Mouse (Mus musculus) hindbrain, embryonic 14.5 days (tissue): ENCODE data around the gene Wdr25. TPM values are rescaled to one million over a fixed set of nuclear protein-coding genes. Genes with fewer than 3 reads are reported as not detected.
A peak's percentile ranks its signal among the peaks of the same experiment; 100 is the strongest.

Source experiments
- ATAC-seq: fragments of 200-750 bp; cut with Nextera tagmentation; 2 replicates; pipeline ENCODE4 v1.8.0; 2017; ENCODE audit warnings: moderate number of reproducible peaks, mild to moderate bottlenecking, moderate TSS enrichment, moderate library complexity; ENCODE audit not compliant: low FRiP score
- DNase-seq: peaks from one replicate; pipeline ENCODE4 v3.0.0-alpha.2; 2015; ENCODE audit warnings: low spot score
- H3K27ac ChIP-seq: fragments of 300-500 bp; sonication (generic); 2 replicates; pipeline ENCODE4 v1.5.1; 2014; ENCODE audit warnings: mild to moderate bottlenecking, moderate library complexity
- H3K27me3 ChIP-seq: fragments of 300-500 bp; sonication (generic); 2 replicates; pipeline ENCODE4 v1.6.1; 2014; ENCODE audit warnings: mild to moderate bottlenecking, low read length, mixed read lengths; ENCODE audit not compliant: control insufficient read depth, insufficient read depth
- H3K36me3 ChIP-seq: fragments of 300-500 bp; sonication (generic); replicated peaks from 2 replicates; pipeline ENCODE4 v1.6.1; 2014; ENCODE audit not compliant: control insufficient read depth, insufficient read depth
- H3K4me1 ChIP-seq: fragments of 300-500 bp; sonication (generic); replicated peaks from 2 replicates; pipeline ENCODE4 v1.6.1; 2014; ENCODE audit warnings: antibody characterized with exemption, low read length, mixed read lengths; ENCODE audit not compliant: control insufficient read depth, insufficient read depth
- H3K4me2 ChIP-seq: fragments of 300-500 bp; sonication (generic); replicated peaks from 2 replicates; pipeline ENCODE4 v1.6.1; 2014; ENCODE audit warnings: mild to moderate bottlenecking, moderate library complexity
- H3K4me3 ChIP-seq: fragments of 300-500 bp; sonication (generic); replicated peaks from 2 replicates; pipeline ENCODE4 v1.5.1; 2014; ENCODE audit warnings: mild to moderate bottlenecking, low read length
- H3K9ac ChIP-seq: fragments of 300-500 bp; sonication (generic); 2 replicates; pipeline ENCODE4 v1.6.1; 2014
- H3K9me3 ChIP-seq: fragments of 300-500 bp; sonication (generic); 2 replicates; pipeline ENCODE4 v1.6.1; 2016; ENCODE audit warnings: low read length; ENCODE audit not compliant: control insufficient read depth
- WGBS: fragments of 180-500 bp; shearing (Covaris S2); extraction: QIAGEN DNeasy Blood & Tissue Kit; methylation state at CpG from one replicate; pipeline ENCODE4 v1.1.7; 2014; 5-methylcytosine and 5-hydroxymethylcytosine counted together
- polyA plus RNA-seq: library from polyadenylated mRNA; unstranded; fragments of >200 nt; fragmentation: Nextera tagmentation; extraction: Ambion mirVana; gene quantifications from 2 replicates; pipeline ENCODE4 v1.2.1, GENCODE M21; 2014

The Wdr25 gene
- polyA plus RNA-seq, 1 experiment from 2014 or later, result 4.0 TPM

DNA sequence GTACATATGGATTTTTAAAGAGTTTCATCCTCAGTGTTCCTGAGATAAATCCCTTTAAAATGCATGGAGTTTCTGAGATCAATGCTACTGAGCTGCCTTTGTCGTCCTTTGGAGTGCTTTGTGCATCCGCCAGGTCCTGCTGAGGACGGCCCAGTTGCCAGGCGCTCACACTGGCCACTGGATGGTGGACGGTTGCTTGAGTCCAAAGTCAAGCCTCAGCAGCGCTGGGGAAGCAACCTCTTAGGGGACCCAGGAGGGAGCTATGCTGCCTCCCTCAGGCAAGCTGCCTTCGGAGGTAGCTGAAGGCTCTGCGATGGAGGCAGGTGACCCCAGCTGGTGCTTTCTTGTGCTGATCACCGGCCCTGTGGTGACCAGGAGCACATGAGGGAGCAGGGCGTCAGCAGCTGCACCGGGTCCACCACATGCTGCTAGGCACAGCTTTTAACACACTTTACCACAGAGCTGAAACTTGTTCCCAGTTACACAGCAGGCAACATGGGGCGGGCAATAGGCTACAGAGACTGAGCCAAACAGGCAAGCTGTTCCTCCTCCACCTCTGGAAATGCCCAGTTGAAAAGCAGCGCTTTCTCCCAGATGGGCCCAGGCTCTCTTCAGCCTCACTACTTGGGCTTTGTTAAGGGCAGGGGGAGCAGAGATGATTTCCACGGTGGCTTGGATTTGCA lies 12.3 kb downstream of the Wdr25 start:
- H3K4me3 ChIP-seq, result no peak overlapping the region
- H3K4me2 ChIP-seq, result no peak overlapping the region
- H3K27ac ChIP-seq, result peak overlapping the region; percentile 61
- H3K36me3 ChIP-seq, result no peaks in the 10 kb centered on the region
- H3K9me3 ChIP-seq, result no peaks in the 10 kb centered on the region
- 12% methylated on average over 14 of the region's 14 CpGs for WGBS
- ATAC-seq (peak; percentile 15; the same call in 1 of the 2 replicates), DNase-seq (no peak)
- 0 out of 2 replicates have a peak overlapping the region, but pooled peaks have one; percentile 9 for H3K9ac ChIP-seq
- peaks cover 51% of the 10 kb centered on the region for H3K4me1 ChIP-seq
- H3K27me3 ChIP-seq, result no peaks in the 10 kb centered on the region

DNA sequence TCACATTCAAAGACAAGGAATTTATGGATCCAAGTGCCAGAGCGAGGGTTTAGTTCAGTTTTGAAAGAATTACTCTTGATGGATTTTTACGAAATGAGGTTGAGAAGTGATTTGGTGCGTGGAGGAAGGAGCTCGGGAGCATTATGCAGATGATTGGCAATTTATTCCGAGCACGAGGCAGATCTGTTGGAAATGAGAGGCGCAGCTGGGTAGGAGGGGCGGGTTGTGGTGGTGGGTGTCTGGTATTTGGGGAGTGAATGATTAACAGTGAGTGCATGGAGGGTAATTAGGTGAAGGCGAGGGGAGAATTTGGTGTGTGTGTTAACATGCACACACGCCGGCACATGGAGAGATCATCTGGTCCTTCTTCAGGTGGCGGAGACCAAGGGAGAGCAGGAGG lies 13.0 kb downstream of the Wdr25 start:
- 0 out of 2 replicates have a peak overlapping the region, but pooled peaks have one; percentile 15 for H3K4me2 ChIP-seq
- ATAC-seq (no peak), DNase-seq (no peak)
- WGBS, result 27% methylated on average over 12 of the region's 12 CpGs
- peaks cover 54% of the 10 kb centered on the region for H3K4me1 ChIP-seq
- H3K36me3 ChIP-seq, result no peaks in the 10 kb centered on the region
- H3K9ac ChIP-seq, result peak overlapping the region; percentile 9; the same call in 1 of the 2 replicates
- no peaks in the 10 kb centered on the region for H3K27me3 ChIP-seq
- no peaks in the 10 kb centered on the region for H3K9me3 ChIP-seq
- no peak overlapping the region for H3K4me3 ChIP-seq
- peak overlapping the region; percentile 61 for H3K27ac ChIP-seq

DNA sequence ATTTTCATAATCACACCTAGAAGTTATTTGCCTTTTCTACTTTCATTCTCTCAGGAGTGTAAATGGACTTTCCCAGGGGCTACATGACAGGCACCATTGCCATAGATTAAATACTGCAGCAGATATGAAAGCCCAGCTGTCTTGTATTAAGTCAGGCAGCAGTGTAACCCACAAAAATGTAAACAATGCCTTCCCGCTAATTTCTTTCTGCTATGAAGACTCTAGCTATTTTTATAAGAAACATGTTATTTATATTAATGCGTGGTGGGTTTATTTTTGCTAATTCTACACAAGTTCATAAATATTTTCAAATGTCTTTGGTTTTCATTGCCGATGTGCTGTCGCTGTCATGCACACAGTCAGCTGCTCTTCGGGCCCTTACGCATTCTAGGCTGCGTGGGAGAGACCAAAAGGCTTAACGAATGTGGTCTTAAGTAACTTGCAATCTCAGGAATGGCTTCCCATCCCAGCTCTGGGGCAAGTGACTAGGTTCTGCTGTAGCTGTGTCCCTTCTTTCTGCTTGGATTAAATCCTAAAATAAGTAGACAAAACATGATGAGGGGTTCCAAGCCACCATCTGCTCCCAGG lies 16.5 kb downstream of the Wdr25 start:
- ATAC-seq (no peak), DNase-seq (no peak)
- Histone ChIP-seq H3K9me3 (no peaks in the 10 kb centered on the region), H3K4me3 (no peak overlapping the region), H3K4me1 (peaks cover 61% of the 10 kb centered on the region), H3K9ac (no peak overlapping the region), H3K4me2 (no peak overlapping the region), H3K27ac (peak overlapping the region; percentile 44), H3K27me3 (no peaks in the 10 kb centered on the region), H3K36me3 (no peaks in the 10 kb centered on the region)
- 79% methylated on average over 8 of the region's 8 CpGs for WGBS

DNA sequence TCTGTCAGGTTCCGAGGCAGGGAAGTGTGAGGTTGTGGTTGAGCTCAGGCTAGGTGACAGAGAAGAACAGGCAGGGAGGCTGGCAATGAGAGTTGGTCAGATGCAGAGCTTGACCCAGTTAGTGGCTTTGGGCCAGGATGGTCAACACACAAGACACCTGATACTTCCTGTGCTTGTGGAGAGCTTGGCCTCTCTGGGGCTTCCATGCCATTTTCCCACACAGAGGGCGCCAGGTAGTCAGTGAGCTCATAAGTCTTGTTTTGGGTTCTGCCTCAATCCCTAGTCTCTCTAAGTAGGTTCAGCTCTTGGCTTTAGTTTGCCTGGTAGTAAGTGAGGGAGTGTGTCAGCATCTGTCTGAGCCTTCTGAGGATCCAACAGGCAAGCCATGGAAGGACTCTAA lies 19.0 kb downstream of the Wdr25 start:
- peaks cover 64% of the 10 kb centered on the region for H3K4me1 ChIP-seq
- DNase-seq, result no peak
- H3K4me2 ChIP-seq, result no peak overlapping the region
- no peaks in the 10 kb centered on the region for H3K9me3 ChIP-seq
- ATAC-seq, result no peak
- H3K9ac ChIP-seq, result no peak overlapping the region
- no peak overlapping the region for H3K4me3 ChIP-seq
- H3K27ac ChIP-seq, result no peak overlapping the region
- no peaks in the 10 kb centered on the region for H3K27me3 ChIP-seq
- WGBS, result 90% methylated on average over 2 of the region's 2 CpGs
- no peaks in the 10 kb centered on the region for H3K36me3 ChIP-seq

DNA sequence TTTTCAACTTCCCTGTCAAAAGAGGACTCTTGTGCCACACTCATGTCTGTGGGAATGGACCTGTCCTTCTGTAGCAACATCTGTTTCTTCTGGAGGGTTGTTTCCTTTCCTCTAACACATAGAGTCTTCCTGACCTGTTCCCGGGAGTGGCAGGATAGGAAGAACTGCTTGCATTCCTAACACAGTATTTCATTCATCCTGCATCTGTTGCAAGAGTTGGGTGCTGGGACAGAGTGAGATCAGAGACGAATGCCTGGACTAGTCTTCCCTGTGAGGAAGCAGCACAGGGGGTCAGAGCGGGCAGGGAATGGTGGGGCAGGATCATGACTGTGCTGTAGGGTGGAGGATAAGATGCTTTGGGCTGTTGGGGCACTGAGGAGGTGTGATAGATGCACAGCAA lies 20.8 kb downstream of the Wdr25 start:
- no peak overlapping the region for H3K4me3 ChIP-seq
- no peak overlapping the region for H3K27ac ChIP-seq
- 59% methylated on average over 3 of the region's 3 CpGs for WGBS
- H3K27me3 ChIP-seq, result no peaks in the 10 kb centered on the region
- H3K4me2 ChIP-seq, result no peak overlapping the region
- no peaks in the 10 kb centered on the region for H3K9me3 ChIP-seq
- ATAC-seq (no peak), DNase-seq (no peak)
- no peak overlapping the region for H3K9ac ChIP-seq
- H3K4me1 ChIP-seq, result peaks cover 68% of the 10 kb centered on the region
- H3K36me3 ChIP-seq, result no peaks in the 10 kb centered on the region

- Histone ChIP-seq H3K9ac (no peak overlapping the region), H3K9me3 (no peaks in the 10 kb centered on the region), H3K4me1 (peaks cover 66% of the 10 kb centered on the region), H3K27me3 (no peaks in the 10 kb centered on the region), H3K36me3 (no peaks in the 10 kb centered on the region), H3K4me3 (no peak overlapping the region), H3K4me2 (no peak overlapping the region), H3K27ac (no peak overlapping the region)
- DNase-seq, result no peak
- no peak for ATAC-seq
- 52% methylated on average over 12 of the region's 12 CpGs for WGBS
Measured at GRCm38 (mm10) chr12:108914709-108915340, 21.4 kb downstream of the Wdr25 start.

- no peaks in the 10 kb centered on the region for H3K27me3 ChIP-seq
- peak overlapping the region; percentile 29; the same call in 1 of the 2 replicates for H3K9ac ChIP-seq
- H3K36me3 ChIP-seq, result no peaks in the 10 kb centered on the region
- DNase-seq (peak; percentile 76), ATAC-seq (peak; percentile 76)
- peak overlapping the region; percentile 60 for H3K27ac ChIP-seq
- no peak overlapping the region for H3K4me3 ChIP-seq
- H3K4me1 ChIP-seq, result peaks cover 59% of the 10 kb centered on the region
- 4% methylated on average over 6 of the region's 6 CpGs for WGBS
- no peaks in the 10 kb centered on the region for H3K9me3 ChIP-seq
- H3K4me2 ChIP-seq, result no peak overlapping the region
Measured at GRCm38 (mm10) chr12:108915893-108916292, 22.5 kb downstream of the Wdr25 start.

DNA sequence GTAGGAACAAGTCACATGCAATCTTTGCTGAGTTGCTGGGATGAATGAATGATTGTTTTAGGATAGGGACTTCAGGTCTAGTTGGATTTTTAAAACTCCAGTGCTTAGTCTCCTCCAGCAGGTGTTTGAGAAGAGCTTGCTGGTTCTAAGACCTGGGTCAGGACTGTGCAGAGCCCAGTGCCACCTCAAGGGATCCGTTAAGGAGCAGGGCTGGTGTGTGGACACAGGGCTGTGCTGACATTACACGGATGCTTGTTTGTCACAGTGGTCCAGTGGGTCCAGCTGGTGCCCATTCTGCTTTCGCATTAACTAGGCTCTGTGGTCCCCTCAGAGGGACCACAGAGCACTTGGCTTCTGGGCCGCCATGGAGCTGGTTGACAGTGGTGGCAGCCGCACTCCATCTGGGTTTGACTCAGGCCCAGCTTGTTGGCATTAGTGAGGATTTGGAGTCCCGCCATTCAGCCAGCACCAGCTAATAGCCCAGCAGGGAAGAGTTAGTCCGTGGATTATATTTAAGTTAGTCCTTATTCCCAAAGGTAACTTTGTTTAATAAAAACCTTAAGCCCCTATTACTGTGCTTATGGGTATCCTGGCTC lies 23.1 kb downstream of the Wdr25 start:
- peak overlapping the region; percentile 29; the same call in 1 of the 2 replicates for H3K9ac ChIP-seq
- peaks cover 57% of the 10 kb centered on the region for H3K4me1 ChIP-seq
- peak overlapping the region; percentile 60 for H3K27ac ChIP-seq
- ATAC-seq (peak; percentile 54; the same call in 1 of the 2 replicates), DNase-seq (no peak)
- no peaks in the 10 kb centered on the region for H3K27me3 ChIP-seq
- no peak overlapping the region for H3K4me2 ChIP-seq
- no peaks in the 10 kb centered on the region for H3K9me3 ChIP-seq
- no peak overlapping the region for H3K4me3 ChIP-seq
- H3K36me3 ChIP-seq, result no peaks in the 10 kb centered on the region
- 30% methylated on average over 7 of the region's 7 CpGs for WGBS

DNA sequence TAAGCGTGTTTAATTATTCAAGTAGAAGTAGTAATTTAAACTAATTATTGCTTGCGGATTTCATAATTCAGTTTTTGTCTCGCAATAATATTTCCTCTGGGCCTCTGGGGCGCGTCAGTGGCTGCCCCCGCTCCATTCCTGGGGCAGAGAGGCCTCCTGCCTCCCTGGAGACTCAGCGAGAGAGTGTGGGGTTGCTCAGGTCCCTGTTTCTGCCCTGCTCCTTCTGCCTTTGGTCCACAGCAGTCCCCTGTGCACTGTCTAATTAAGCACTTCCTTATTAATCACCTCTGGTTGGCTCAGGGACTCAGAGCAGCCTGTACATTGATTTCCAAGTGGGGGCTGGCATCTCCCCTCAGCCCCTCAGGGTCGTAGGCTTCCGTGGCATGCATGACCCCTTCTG lies 24.1 kb downstream of the Wdr25 start:
- Histone ChIP-seq H3K4me2 (no peak overlapping the region), H3K9ac (no peak overlapping the region), H3K9me3 (no peaks in the 10 kb centered on the region), H3K4me3 (no peak overlapping the region), H3K4me1 (peaks cover 57% of the 10 kb centered on the region), H3K36me3 (no peaks in the 10 kb centered on the region), H3K27me3 (no peaks in the 10 kb centered on the region), H3K27ac (peak overlapping the region; percentile 54; the same call in 1 of the 2 replicates)
- ATAC-seq, result no peak
- 22% methylated on average over 9 of the region's 9 CpGs for WGBS
- DNase-seq, result no peak
